Mouse (Mus musculus) neural tube, embryonic 12.5 days (tissue): Measurements from ENCODE around the gene Cxcr5. TPM values are rescaled to one million over a fixed set of nuclear protein-coding genes. Genes with fewer than 3 reads are reported as not detected.

ENCODE experiments used
- ATAC-seq: fragments of 200-750 bp; cut with Nextera tagmentation; 2 replicates; pipeline ENCODE4 v1.8.0; 2017; ENCODE audit warnings: low read depth, mild to moderate bottlenecking, moderate TSS enrichment, moderate library complexity; ENCODE audit not compliant: low FRiP score
- H3K27ac ChIP-seq: fragments of 300-500 bp; sonication (generic); 2 replicates; pipeline ENCODE4 v1.5.1; 2016
- H3K27me3 ChIP-seq: fragments of 300-500 bp; sonication (generic); replicated peaks from 2 replicates; pipeline ENCODE4 v1.6.1; 2016; ENCODE audit warnings: mild to moderate bottlenecking
- H3K36me3 ChIP-seq: fragments of 300-500 bp; sonication (generic); 2 replicates; pipeline ENCODE4 v1.6.1; 2016; ENCODE audit warnings: mild to moderate bottlenecking
- H3K4me1 ChIP-seq: fragments of 300-500 bp; sonication (generic); 2 replicates; pipeline ENCODE4 v1.6.1; 2016
- H3K4me2 ChIP-seq: fragments of 300-500 bp; sonication (generic); replicated peaks from 2 replicates; pipeline ENCODE4 v1.6.1; 2016; ENCODE audit warnings: mild to moderate bottlenecking
- H3K4me3 ChIP-seq: fragments of 300-500 bp; sonication (generic); 2 replicates; pipeline ENCODE4 v1.5.1; 2016
- H3K9ac ChIP-seq: fragments of 300-500 bp; sonication (generic); 2 replicates; pipeline ENCODE4 v1.6.1; 2016; ENCODE audit warnings: mild to moderate bottlenecking
- H3K9me3 ChIP-seq: fragments of 300-500 bp; sonication (generic); 2 replicates; pipeline ENCODE4 v1.6.1; 2016; ENCODE audit warnings: mild to moderate bottlenecking
- WGBS: fragments of 180-500 bp; shearing (Covaris S2); methylation state at CpG from one replicate; pipeline ENCODE4 v1.1.7; 2016; 5-methylcytosine and 5-hydroxymethylcytosine counted together
- polyA plus RNA-seq: library from polyadenylated mRNA; unstranded; fragments of >200 nt; fragmentation: Nextera tagmentation; extraction: Ambion mirVana; gene quantifications from 2 replicates; pipeline ENCODE4 v1.2.1, GENCODE M21; 2016

The Cxcr5 gene
- polyA plus RNA-seq, 1 experiment from 2014 or later = not detected

GRCm38 (mm10) chr9:44475936-44476335 is 85.7 kb downstream of the Cxcr5 start:
- no peak overlapping the region for H3K27ac ChIP-seq
- H3K4me3 ChIP-seq = no peak overlapping the region
- no peak overlapping the region for H3K4me2 ChIP-seq
- 0 out of 2 replicates have a peak, but pooled peaks cover 3% of the 10 kb centered on the region for H3K27me3 ChIP-seq
- no peaks in the 10 kb centered on the region for H3K9me3 ChIP-seq
- no peaks in the 10 kb centered on the region for H3K36me3 ChIP-seq
- ATAC-seq = no peak
- WGBS = 91% methylated on average over 3 of the region's 3 CpGs
- no peak overlapping the region for H3K9ac ChIP-seq
- peaks cover 21% of the 10 kb centered on the region for H3K4me1 ChIP-seq

GRCm38 (mm10) chr9:44474327-44474726 is 87.3 kb downstream of the Cxcr5 start:
- no peak for ATAC-seq
- Histone ChIP-seq H3K9me3 (no peaks in the 10 kb centered on the region), H3K4me2 (no peak overlapping the region), H3K4me3 (no peak overlapping the region), H3K27ac (no peak overlapping the region), H3K36me3 (no peaks in the 10 kb centered on the region), H3K27me3 (0 out of 2 replicates have a peak, but pooled peaks cover 3% of the 10 kb centered on the region), H3K9ac (no peak overlapping the region), H3K4me1 (peaks cover 13% of the 10 kb centered on the region; the same call in 1 of the 2 replicates)
- WGBS = 43% methylated on average over 1 of the region's 1 CpGs

GRCm38 (mm10) chr9:44473184-44473583 is 88.5 kb downstream of the Cxcr5 start:
- no peaks in the 10 kb centered on the region for H3K9me3 ChIP-seq
- H3K36me3 ChIP-seq = no peaks in the 10 kb centered on the region
- no peak overlapping the region for H3K4me2 ChIP-seq
- no peak overlapping the region for H3K4me3 ChIP-seq
- H3K27ac ChIP-seq = no peak overlapping the region
- H3K9ac ChIP-seq = no peak overlapping the region
- ATAC-seq = no peak
- H3K4me1 ChIP-seq = peaks cover 9% of the 10 kb centered on the region; the same call in 1 of the 2 replicates
- whole genome bisulfite sequencing = 65% methylated on average over 3 of the region's 3 CpGs
- 0 out of 2 replicates have a peak, but pooled peaks cover 5% of the 10 kb centered on the region for H3K27me3 ChIP-seq

- no peak overlapping the region for H3K9ac ChIP-seq
- H3K27me3 ChIP-seq = 0 out of 2 replicates have a peak, but pooled peaks cover 3% of the 10 kb centered on the region
- no peak overlapping the region for H3K4me3 ChIP-seq
- ATAC-seq = no peak
- H3K9me3 ChIP-seq = no peaks in the 10 kb centered on the region
- 62% methylated on average over 2 of the region's 2 CpGs for WGBS
- no peak overlapping the region for H3K4me2 ChIP-seq
- H3K36me3 ChIP-seq = no peaks in the 10 kb centered on the region
- no peaks in the 10 kb centered on the region for H3K4me1 ChIP-seq
- H3K27ac ChIP-seq = no peak overlapping the region
Measured at GRCm38 (mm10) chr9:44468800-44469199, 92.9 kb downstream of the Cxcr5 start.

GRCm38 (mm10) chr9:44468224-44468623 is 93.5 kb downstream of the Cxcr5 start:
- no peak for ATAC-seq
- 57% methylated on average over 7 of the region's 7 CpGs for whole genome bisulfite sequencing
- H3K27ac ChIP-seq = no peak overlapping the region

GRCm38 (mm10) chr9:44461950-44462349 is 99.7 kb downstream of the Cxcr5 start:
- 86% methylated on average over 5 of the region's 5 CpGs for WGBS
- no peak for ATAC-seq

More at GRCm38 (mm10) chr9:44468224-44468623, 93.5 kb downstream of the Cxcr5 start:
- Histone ChIP-seq H3K36me3 (no peaks in the 10 kb centered on the region), H3K9me3 (no peaks in the 10 kb centered on the region), H3K9ac (no peak overlapping the region), H3K4me1 (no peaks in the 10 kb centered on the region), H3K4me3 (no peak overlapping the region), H3K4me2 (no peak overlapping the region), H3K27me3 (0 out of 2 replicates have a peak, but pooled peaks cover 3% of the 10 kb centered on the region)

More at GRCm38 (mm10) chr9:44461950-44462349, 99.7 kb downstream of the Cxcr5 start:
- Histone ChIP-seq H3K4me2 (no peak overlapping the region), H3K27me3 (no peaks in the 10 kb centered on the region), H3K27ac (no peak overlapping the region), H3K4me3 (no peak overlapping the region), H3K36me3 (no peaks in the 10 kb centered on the region), H3K9ac (no peak overlapping the region), H3K4me1 (peaks cover 12% of the 10 kb centered on the region), H3K9me3 (no peaks in the 10 kb centered on the region)

Other genes starting within 250 kb of the Cxcr5 start
- gene C2cd2l, start 241.6 kb downstream of the Cxcr5 start, polyA plus RNA-seq = 25.3 and 26.9 TPM in 2 replicates
- gene Dpagt1, start 235.9 kb downstream of the Cxcr5 start, polyA plus RNA-seq = 34.6 and 39.1 TPM in 2 replicates
- 281 and 302 TPM in 2 replicates for gene H2afx, start 227.2 kb downstream of the Cxcr5 start, polyA plus RNA-seq
- 92.8 and 95.0 TPM in 2 replicates for gene Hmbs, start 217.6 kb downstream of the Cxcr5 start, polyA plus RNA-seq
- 36.9 and 37.8 TPM in 2 replicates for gene Vps11, start 200.2 kb downstream of the Cxcr5 start, polyA plus RNA-seq
- 31.0 and 33.0 TPM in 2 replicates for gene Hyou1, start 182.4 kb downstream of the Cxcr5 start, polyA plus RNA-seq
- 44.1 and 45.5 TPM in 2 replicates for gene Slc37a4, start 165.0 kb downstream of the Cxcr5 start, polyA plus RNA-seq
- 1,233 and 1,284 TPM in 2 replicates for gene Rps25, start 154.7 kb downstream of the Cxcr5 start, polyA plus RNA-seq
- gene Trappc4, start 154.3 kb downstream of the Cxcr5 start, polyA plus RNA-seq = 266 and 275 TPM in 2 replicates
- 30.6 and 35.7 TPM in 2 replicates for gene Ccdc84, start 143.3 kb downstream of the Cxcr5 start, polyA plus RNA-seq
- not detected in 2 replicates for gene Foxr1, start 120.7 kb downstream of the Cxcr5 start, polyA plus RNA-seq
- 0.35 TPM in 1 of 2 replicates, not detected in the other for gene Upk2, start 106.9 kb downstream of the Cxcr5 start, polyA plus RNA-seq
- 9.3 and 10.9 TPM in 2 replicates for gene Bcl9l, start 79.1 kb downstream of the Cxcr5 start, polyA plus RNA-seq
- gene Ddx6, start 43.0 kb upstream of the Cxcr5 start, polyA plus RNA-seq = 17.6 and 26.7 TPM in 2 replicates
- gene Treh, start 111.4 kb upstream of the Cxcr5 start, polyA plus RNA-seq = not detected in 2 replicates
- 58.9 and 61.6 TPM in 2 replicates for gene Phldb1, start 173.3 kb upstream of the Cxcr5 start, polyA plus RNA-seq
- 169 and 182 TPM in 2 replicates for gene Arcn1, start 206.0 kb upstream of the Cxcr5 start, polyA plus RNA-seq
- gene Ift46, start 206.0 kb upstream of the Cxcr5 start, polyA plus RNA-seq = 150 and 155 TPM in 2 replicates
- gene Tmem25, start 237.4 kb upstream of the Cxcr5 start, polyA plus RNA-seq = 8.0 and 9.0 TPM in 2 replicates
- gene Ttc36, start 241.2 kb upstream of the Cxcr5 start, polyA plus RNA-seq = 0.28 TPM in 1 of 2 replicates, not detected in the other